Mouse (Mus musculus) common myeloid progenitor, adult 5-6 weeks (primary cell): ENCODE results near the gene Egf. TPM values are rescaled to one million over a fixed set of nuclear protein-coding genes. Genes with fewer than 3 reads are reported as not detected.

Source experiments
- ATAC-seq: replicated peaks from 2 replicates; pipeline ENCODE4 v1.8.0; 2016; ENCODE audit warnings: low read depth, mild to moderate bottlenecking, moderate TSS enrichment, inconsistent platforms; ENCODE audit not compliant: poor library complexity, severe bottlenecking
- total RNA-seq: library from RNA; stranded (forward); fragments of 200-1000, 187-1606 nt; gene quantifications from 2 replicates; pipeline ENCODE4 v1.2.3, GENCODE M21; 2017

Gene Egf
- total RNA-seq, 1 experiment from 2014 or later, result 2.7 TPM

GRCm38 (mm10) chr3:129656540-129656939 lies 98.6 kb downstream of the Egf start:
- ATAC-seq, result no peak

GRCm38 (mm10) chr3:129652476-129652875 lies 102.6 kb downstream of the Egf start:
- no peak for ATAC-seq

- ATAC-seq, result no peak
Measured at GRCm38 (mm10) chr3:129651765-129652164, 103.4 kb downstream of the Egf start.

GRCm38 (mm10) chr3:129650931-129651330 lies 104.2 kb downstream of the Egf start:
- no peak for ATAC-seq

- ATAC-seq, result no peak
Measured at GRCm38 (mm10) chr3:129650293-129650612, 104.9 kb downstream of the Egf start.

GRCm38 (mm10) chr3:129649586-129650292 lies 105.4 kb downstream of the Egf start:
- no peak for ATAC-seq

- no peak for ATAC-seq
Measured at GRCm38 (mm10) chr3:129648598-129648997, 106.5 kb downstream of the Egf start.

GRCm38 (mm10) chr3:129647312-129647711 lies 107.8 kb downstream of the Egf start:
- ATAC-seq, result no peak

- ATAC-seq, result no peak
Measured at GRCm38 (mm10) chr3:129646781-129647180, 108.3 kb downstream of the Egf start.

- ATAC-seq, result no peak
Measured at GRCm38 (mm10) chr3:129645409-129645808, 109.7 kb downstream of the Egf start.

- ATAC-seq, result no peak
Measured at GRCm38 (mm10) chr3:129641621-129642020, 113.5 kb downstream of the Egf start.

GRCm38 (mm10) chr3:129640211-129641000 lies 114.7 kb downstream of the Egf start:
- ATAC-seq, result no peak

GRCm38 (mm10) chr3:129639701-129640100 lies 115.4 kb downstream of the Egf start:
- ATAC-seq, result no peak

GRCm38 (mm10) chr3:129637446-129637845 lies 117.7 kb downstream of the Egf start:
- ATAC-seq, result no peak

- ATAC-seq, result peak; percentile 52
Measured at GRCm38 (mm10) chr3:129634260-129634901, 120.7 kb downstream of the Egf start.

- ATAC-seq, result peak; percentile 57
Measured at GRCm38 (mm10) chr3:129633518-129633917, 121.6 kb downstream of the Egf start.

- ATAC-seq, result no peak
Measured at GRCm38 (mm10) chr3:129631857-129632256, 123.3 kb downstream of the Egf start.

GRCm38 (mm10) chr3:129631018-129631417 lies 124.1 kb downstream of the Egf start:
- no peak for ATAC-seq
